Mouse (Mus musculus) limb, embryonic 13.5 days (tissue): ENCODE results near the gene Igf2bp1. TPM values are rescaled to one million over a fixed set of nuclear protein-coding genes. Genes with fewer than 3 reads are reported as not detected.

Experiments
- ATAC-seq: fragments of 200-750 bp; cut with Nextera tagmentation; 2 replicates; pipeline ENCODE4 v1.8.0; 2017; ENCODE audit warnings: low read depth, moderate number of reproducible peaks, moderate TSS enrichment; ENCODE audit not compliant: low FRiP score
- H3K27ac ChIP-seq: fragments of 300-500 bp; sonication (generic); 2 replicates; pipeline ENCODE4 v1.5.1; 2015; ENCODE audit warnings: inconsistent platforms, mild to moderate bottlenecking, moderate library complexity
- H3K27me3 ChIP-seq: fragments of 300-500 bp; sonication (generic); 2 replicates; pipeline ENCODE4 v1.6.1; 2015; ENCODE audit warnings: mild to moderate bottlenecking, inconsistent platforms
- H3K36me3 ChIP-seq: fragments of 300-500 bp; sonication (generic); 2 replicates; pipeline ENCODE4 v1.6.1; 2015; ENCODE audit warnings: inconsistent platforms, mild to moderate bottlenecking, moderate library complexity
- H3K4me1 ChIP-seq: fragments of 300-500 bp; sonication (generic); 2 replicates; pipeline ENCODE4 v1.6.1; 2015; ENCODE audit warnings: inconsistent platforms
- H3K4me2 ChIP-seq: fragments of 300-500 bp; sonication (generic); replicated peaks from 2 replicates; pipeline ENCODE4 v1.6.1; 2015; ENCODE audit warnings: inconsistent platforms, mild to moderate bottlenecking, moderate library complexity
- H3K4me3 ChIP-seq: fragments of 300-500 bp; sonication (generic); 2 replicates; pipeline ENCODE4 v1.5.1; 2015; ENCODE audit warnings: moderate library complexity, mild to moderate bottlenecking, inconsistent platforms
- H3K9ac ChIP-seq: fragments of 300-500 bp; sonication (generic); 2 replicates; pipeline ENCODE4 v1.6.1; 2015; ENCODE audit warnings: mild to moderate bottlenecking, inconsistent platforms
- H3K9me3 ChIP-seq: fragments of 300-500 bp; sonication (generic); 2 replicates; pipeline ENCODE4 v1.6.1; 2016; ENCODE audit warnings: inconsistent platforms
- WGBS: fragments of 180-500 bp; shearing (Covaris S2); methylation state at CpG from one replicate; pipeline ENCODE4 v1.1.7; 2015; 5-methylcytosine and 5-hydroxymethylcytosine counted together
- polyA plus RNA-seq: library from polyadenylated mRNA; unstranded; fragments of >200 nt; fragmentation: Nextera tagmentation; extraction: Ambion mirVana; gene quantifications from 2 replicates; pipeline ENCODE4 v1.2.1, GENCODE M21; 2015

The Igf2bp1 gene
- polyA plus RNA-seq, 1 experiment from 2014 or later, result 85.7 TPM

DNA sequence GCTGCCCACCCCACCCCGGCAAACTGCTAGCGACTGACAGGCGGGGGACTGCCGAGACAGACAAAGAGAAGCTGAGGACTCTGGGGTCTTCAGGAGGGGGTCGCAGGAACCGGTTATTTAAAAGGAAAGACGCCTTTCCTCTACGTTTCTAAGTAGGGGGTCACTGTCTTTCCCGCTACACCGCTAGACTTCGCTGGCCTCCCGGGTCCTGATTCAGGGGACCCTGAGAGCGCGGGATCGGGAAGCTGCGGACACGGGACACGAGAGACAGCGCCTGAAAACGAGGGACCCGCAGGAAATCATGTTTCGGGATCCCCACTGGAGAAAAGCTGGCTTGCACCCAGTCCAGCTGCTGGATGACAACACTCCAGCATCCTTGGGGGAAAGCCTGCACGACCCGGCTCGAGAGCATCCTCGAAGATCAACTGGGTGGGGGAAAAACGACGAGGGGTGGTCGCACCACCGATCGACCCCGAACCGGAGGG, 669 bp upstream of the Igf2bp1 start:
- Histone ChIP-seq H3K9me3 (no peaks in the 10 kb centered on the region), H3K9ac (peak overlapping the region; percentile 95), H3K4me1 (peaks cover 26% of the 10 kb centered on the region), H3K36me3 (no peaks in the 10 kb centered on the region), H3K4me2 (peak overlapping the region; percentile 91), H3K4me3 (peak overlapping the region; percentile 93), H3K27ac (peak overlapping the region; percentile 99), H3K27me3 (no peaks in the 10 kb centered on the region)
- under 1% methylated on average over 33 of the region's 33 CpGs for WGBS
- ATAC-seq, result peak; percentile 16; the same call in 1 of the 2 replicates

DNA sequence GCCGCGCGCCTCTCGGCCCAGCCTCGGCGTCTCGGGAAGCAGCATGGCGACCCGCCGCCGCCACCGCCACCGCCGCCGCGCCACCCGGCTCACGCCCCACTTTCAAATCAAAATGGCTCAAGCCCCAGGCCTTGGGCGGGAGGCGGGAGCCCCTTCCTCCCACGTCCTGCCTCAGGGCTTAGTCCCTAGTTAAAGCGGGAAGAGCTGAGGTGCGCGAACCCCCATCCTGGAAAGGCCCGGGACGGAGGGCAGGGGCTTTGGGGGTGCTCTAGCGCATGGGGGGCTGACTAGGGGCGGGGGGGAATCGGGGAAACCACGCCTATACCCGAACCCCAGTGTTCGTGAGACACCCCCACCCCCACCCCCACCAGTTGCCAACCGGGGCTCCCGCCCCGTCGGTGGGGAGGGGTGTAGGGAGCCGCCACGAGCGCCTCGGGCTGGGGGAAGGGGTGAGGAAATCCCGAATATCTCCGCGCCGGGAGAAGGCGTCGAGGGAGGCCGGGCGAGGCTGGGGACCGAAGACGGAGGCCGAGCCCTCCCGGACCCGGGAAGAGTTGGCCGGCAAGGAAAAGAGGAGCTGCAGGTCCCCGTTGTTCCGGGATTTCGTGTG, 842 bp downstream of the Igf2bp1 start:
- Histone ChIP-seq H3K36me3 (no peaks in the 10 kb centered on the region; the same call in 1 of the 2 replicates), H3K9me3 (no peaks in the 10 kb centered on the region), H3K4me2 (peak overlapping the region; percentile 91), H3K27me3 (no peaks in the 10 kb centered on the region), H3K4me3 (peak overlapping the region; percentile 93), H3K9ac (peak overlapping the region; percentile 95), H3K27ac (peak overlapping the region; percentile 99), H3K4me1 (peaks cover 40% of the 10 kb centered on the region)
- under 1% methylated on average over 50 of the region's 57 CpGs for WGBS
- no peak for ATAC-seq

DNA sequence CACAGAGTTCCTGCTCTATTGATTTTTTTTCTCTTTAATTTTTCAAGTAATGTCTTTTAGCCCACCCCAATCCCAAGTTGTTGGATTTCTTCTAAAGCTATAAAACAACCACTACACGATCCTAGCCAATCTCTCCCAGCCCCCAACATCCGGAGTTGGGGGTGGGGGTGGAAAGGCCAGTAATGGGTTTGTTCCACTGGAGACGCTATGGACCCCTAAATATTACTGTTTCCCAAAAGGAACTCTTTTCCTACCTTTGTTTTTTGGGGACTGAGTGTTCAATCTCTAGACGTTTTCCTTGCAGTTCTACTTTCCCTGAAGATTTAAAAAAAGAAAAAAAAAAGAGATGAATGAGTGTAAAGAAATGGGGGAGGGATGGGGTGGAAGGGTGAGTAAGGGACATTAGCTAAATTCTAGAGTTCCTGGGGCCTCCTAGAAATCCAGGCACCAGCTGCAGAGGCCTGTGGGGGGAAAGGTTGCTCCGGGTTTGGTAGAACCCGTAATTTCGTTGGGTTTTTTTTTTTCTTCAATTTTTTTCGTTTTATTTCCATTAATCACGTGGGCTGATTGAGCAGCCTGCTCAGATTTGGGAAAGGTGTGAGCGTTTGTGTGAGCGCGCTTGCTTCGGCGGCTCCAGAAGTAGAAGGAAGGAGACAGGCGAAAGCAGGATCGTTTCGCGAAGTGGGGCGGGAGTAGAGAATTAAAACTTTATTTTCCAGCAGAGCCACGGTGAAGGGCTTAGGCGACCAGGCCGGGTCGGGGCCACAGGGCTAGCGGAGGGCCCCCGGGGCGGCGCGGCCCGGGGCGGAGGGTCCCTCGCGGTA, 1.6 kb downstream of the Igf2bp1 start:
- Histone ChIP-seq H3K4me3 (peak overlapping the region; percentile 93), H3K36me3 (no peaks in the 10 kb centered on the region; the same call in 1 of the 2 replicates), H3K9ac (peak overlapping the region; percentile 95), H3K4me1 (peaks cover 46% of the 10 kb centered on the region), H3K27me3 (no peaks in the 10 kb centered on the region), H3K4me2 (peak overlapping the region; percentile 91), H3K9me3 (no peaks in the 10 kb centered on the region), H3K27ac (peak overlapping the region; percentile 99)
- WGBS, result under 1% methylated on average over 32 of the region's 32 CpGs
- no peak for ATAC-seq

DNA sequence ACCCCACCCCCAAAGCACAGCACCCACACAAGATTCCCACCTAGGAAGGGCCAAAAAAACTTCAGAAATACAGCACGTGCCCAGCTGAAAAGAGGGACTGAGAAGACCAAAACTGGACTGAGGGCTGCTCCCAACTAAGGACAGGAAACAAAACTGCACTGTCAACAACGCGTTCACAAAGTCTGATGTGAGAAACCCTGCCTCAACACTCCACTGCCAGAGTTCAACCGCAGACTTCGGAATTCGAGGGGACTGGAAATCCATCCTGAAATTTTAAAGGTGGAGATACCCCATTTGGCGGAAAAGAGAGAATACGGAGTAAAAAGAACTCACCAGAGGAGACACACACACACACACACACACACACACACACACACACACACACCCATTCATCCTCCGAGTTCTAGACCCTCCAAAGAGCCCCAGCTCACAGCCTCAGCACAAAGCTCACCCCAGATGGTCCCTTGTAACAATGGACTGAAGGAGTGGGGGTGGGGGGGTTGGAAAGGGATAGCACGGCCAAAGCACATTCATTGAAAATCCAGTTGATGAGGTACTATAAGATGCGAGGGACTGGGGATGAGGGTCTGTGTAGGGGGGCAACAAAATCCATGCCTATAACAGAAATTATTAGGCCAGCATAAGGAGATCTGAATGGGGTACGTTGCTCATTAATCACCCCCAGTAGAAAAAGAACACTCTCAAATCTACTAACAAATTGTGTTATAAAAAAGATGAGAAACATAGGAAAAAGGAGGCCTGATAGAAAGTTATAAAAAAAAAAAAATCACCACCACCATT, 2.4 kb downstream of the Igf2bp1 start:
- Histone ChIP-seq H3K4me1 (peaks cover 51% of the 10 kb centered on the region), H3K27me3 (no peaks in the 10 kb centered on the region), H3K36me3 (peaks cover 5% of the 10 kb centered on the region), H3K4me3 (peak overlapping the region; percentile 93), H3K27ac (peak overlapping the region; percentile 33; the same call in 1 of the 2 replicates), H3K9me3 (no peaks in the 10 kb centered on the region), H3K9ac (peak overlapping the region; percentile 95), H3K4me2 (peak overlapping the region; percentile 91)
- no peak for ATAC-seq
- WGBS, result 4% methylated on average over 12 of the region's 12 CpGs

DNA sequence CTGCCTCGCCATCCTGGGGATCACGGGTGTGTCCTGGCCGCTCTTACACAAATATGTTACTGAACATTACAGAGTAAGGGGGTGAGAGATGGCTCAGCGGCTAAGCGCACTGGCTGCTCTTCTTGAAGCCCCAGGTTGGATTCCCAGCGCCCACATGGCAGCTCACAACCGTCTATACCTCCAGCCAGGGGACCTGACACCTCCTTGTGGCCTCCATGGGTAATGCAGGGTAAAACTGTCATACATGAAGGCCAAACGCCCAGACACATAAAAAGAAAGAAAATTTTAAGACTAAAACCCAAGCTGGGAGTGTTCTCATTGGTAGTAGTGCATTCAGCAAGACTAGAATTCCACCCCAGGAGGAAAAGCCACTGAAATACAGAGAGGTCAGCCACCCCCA, 11.6 kb downstream of the Igf2bp1 start:
- WGBS, result 92% methylated on average over 8 of the region's 8 CpGs

DNA sequence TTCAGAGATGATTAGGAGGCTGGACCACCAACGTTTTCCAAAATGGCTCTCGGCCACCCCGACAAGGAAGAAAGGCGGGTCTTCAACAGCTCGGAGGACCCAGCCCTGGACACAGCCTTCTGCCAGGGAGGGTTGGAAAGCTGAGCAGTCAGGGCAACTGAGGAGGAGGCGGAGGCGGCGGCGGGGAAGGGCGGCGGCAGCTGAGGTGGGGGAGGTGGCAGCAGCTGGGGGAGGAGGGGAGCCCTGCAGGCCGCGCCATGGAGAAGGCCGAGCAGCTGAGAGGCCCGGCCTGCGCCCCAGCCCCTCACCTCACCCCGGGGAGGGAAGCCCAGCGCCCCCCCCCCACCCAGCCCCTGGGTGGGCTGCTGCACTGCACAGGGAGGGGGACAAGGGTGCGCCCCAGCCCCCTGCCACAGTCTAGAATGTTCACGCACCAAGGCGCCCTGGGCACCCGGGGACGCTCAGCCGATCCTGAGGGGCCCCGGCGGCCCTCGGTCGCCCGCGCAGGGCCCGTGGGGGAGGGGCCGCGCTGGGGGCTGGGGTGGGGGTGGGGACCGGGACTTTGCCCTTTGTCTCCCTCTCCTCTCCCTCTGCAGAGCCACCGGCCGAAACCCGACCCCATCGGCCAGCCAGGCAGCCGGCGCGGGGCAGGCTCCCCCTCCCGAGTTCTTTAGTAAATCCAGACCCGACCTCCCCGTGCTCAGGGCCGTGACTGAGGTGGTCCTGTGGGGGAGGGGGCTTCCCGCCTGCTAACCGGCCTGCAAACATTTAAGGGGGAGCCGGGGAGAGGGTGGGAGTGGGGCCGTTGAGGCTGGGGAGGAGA, 14.6 kb downstream of the Igf2bp1 start:
- WGBS, result 1% methylated on average over 32 of the region's 49 CpGs
- no peaks in the 10 kb centered on the region for H3K9me3 ChIP-seq
- H3K27ac ChIP-seq, result peak overlapping the region; percentile 95
- H3K36me3 ChIP-seq, result peaks cover 30% of the 10 kb centered on the region
- H3K4me3 ChIP-seq, result peak overlapping the region; percentile 47
- H3K4me2 ChIP-seq, result peak overlapping the region; percentile 84
- H3K4me1 ChIP-seq, result peaks cover 67% of the 10 kb centered on the region
- ATAC-seq, result peak; percentile 81
- peak overlapping the region; percentile 76 for H3K9ac ChIP-seq
- no peaks in the 10 kb centered on the region for H3K27me3 ChIP-seq

More for the DNA sequence above, 11.6 kb downstream of the Igf2bp1 start:
- no peak overlapping the region for H3K9ac ChIP-seq
- no peaks in the 10 kb centered on the region for H3K27me3 ChIP-seq
- H3K36me3 ChIP-seq, result peaks cover 40% of the 10 kb centered on the region
- no peak overlapping the region for H3K4me2 ChIP-seq
- ATAC-seq, result no peak
- no peak overlapping the region for H3K27ac ChIP-seq
- peaks cover 62% of the 10 kb centered on the region for H3K4me1 ChIP-seq
- no peak overlapping the region for H3K4me3 ChIP-seq
- H3K9me3 ChIP-seq, result no peaks in the 10 kb centered on the region

DNA sequence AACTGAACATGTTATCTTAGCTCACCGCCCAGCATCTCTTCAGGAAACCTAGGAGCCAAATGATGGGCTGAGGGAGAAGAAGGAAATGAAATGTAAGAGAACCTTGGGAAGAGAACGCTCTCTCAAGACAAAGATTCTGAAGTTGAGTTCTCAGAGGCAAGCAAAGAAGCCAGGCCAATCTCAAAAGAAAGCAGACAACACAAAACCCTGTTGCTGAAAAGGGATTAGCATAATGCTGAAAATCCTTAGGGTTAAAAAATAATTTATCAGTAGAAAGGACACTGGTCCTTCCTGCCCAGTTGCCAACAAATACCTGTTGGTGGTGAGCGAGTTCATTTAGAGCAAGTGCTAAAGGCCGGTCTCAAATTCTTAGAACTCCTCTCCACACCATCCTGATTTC, 15.3 kb downstream of the Igf2bp1 start:
- Histone ChIP-seq H3K9me3 (no peaks in the 10 kb centered on the region), H3K4me1 (peaks cover 67% of the 10 kb centered on the region), H3K9ac (peak overlapping the region; percentile 76), H3K27me3 (no peaks in the 10 kb centered on the region), H3K36me3 (peaks cover 26% of the 10 kb centered on the region), H3K4me2 (peak overlapping the region; percentile 84), H3K27ac (peak overlapping the region; percentile 95), H3K4me3 (peak overlapping the region; percentile 47)
- ATAC-seq, result 0 out of 2 replicates have a peak, but pooled peaks have one; percentile 1
- 37% methylated on average over 4 of the region's 4 CpGs for WGBS

DNA sequence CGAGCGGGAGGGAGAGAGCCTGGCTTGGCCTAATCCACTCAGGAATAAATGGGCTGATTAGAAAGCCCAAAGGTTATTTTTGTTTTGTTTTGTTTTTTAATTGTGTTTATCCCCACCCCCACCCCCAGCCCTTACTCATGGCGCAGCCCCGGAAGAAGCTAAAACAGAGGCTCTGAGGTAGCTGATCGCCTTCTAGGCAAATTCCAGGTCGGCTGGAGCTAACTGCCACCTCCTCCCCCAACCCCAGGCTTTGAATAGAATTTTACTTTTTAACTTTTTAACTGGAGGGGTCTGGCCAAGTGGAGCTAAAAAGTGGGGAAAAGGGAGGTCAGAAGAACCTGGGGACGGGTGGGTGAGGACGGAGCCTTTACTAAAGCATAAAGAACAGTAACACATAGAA, 15.9 kb downstream of the Igf2bp1 start:
- WGBS, result 23% methylated on average over 8 of the region's 8 CpGs
- Histone ChIP-seq H3K4me1 (peaks cover 67% of the 10 kb centered on the region), H3K4me3 (peak overlapping the region; percentile 47), H3K27ac (peak overlapping the region; percentile 95), H3K4me2 (peak overlapping the region; percentile 84), H3K36me3 (peaks cover 21% of the 10 kb centered on the region), H3K9me3 (no peaks in the 10 kb centered on the region), H3K9ac (peak overlapping the region; percentile 76), H3K27me3 (no peaks in the 10 kb centered on the region)
- ATAC-seq, result no peak

DNA sequence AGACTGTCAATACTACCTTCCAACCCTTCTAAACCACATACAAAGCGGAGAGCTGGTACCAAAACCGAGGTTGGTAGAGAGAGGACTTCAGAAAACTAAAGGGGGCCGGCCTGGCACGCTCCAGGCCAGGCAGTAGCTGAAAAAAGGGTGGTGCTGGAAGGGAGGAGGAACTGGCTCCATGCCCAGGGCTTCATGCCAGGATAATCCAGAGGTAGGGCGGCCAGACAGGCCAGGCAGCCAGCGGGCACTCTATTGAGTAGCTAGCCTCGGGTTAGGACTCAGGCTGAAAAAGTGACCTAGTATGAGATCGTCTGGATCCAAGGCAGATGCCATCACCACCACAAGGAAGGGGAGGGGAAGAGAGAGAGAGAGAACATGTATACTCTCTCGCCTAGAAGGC, 17.2 kb downstream of the Igf2bp1 start:
- peak; percentile 25 for ATAC-seq
- Histone ChIP-seq H3K4me1 (peaks cover 69% of the 10 kb centered on the region), H3K36me3 (peaks cover 11% of the 10 kb centered on the region), H3K27me3 (no peaks in the 10 kb centered on the region), H3K9me3 (no peaks in the 10 kb centered on the region), H3K9ac (no peak overlapping the region), H3K4me3 (no peak overlapping the region), H3K27ac (peak overlapping the region; percentile 66; the same call in 1 of the 2 replicates), H3K4me2 (peak overlapping the region; percentile 84)
- WGBS, result 46% methylated on average over 9 of the region's 9 CpGs

DNA sequence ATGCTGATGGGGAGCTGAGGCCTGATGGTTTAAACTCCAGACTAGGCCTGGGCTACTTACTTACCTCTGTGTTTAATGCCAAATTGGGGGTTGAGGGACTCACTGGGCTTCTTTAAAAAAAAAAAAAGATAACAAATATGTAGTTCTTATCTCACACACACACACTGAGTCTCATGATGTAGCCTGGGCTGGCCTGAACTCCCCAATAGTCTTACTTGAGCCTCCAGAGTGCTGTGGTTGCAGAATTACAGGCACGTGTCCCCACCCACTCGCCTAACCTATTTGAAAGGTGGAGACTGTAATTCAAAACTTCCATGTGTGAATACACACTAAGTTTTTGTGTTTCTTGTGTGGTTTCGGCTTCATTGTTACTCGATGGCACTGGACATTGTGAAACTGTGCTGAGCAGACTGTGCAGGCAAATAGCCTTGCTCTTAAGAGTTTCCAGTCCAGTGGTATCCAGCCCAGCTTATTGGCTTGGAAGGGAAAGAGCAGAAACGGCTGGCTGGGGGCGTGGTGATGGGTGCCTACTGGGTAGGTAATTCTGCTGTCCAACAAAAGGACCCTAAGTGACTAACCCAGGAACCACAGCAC, 17.8 kb downstream of the Igf2bp1 start:
- H3K9ac ChIP-seq, result no peak overlapping the region
- WGBS, result 68% methylated on average over 6 of the region's 6 CpGs
- H3K4me1 ChIP-seq, result peaks cover 69% of the 10 kb centered on the region
- H3K27me3 ChIP-seq, result no peaks in the 10 kb centered on the region
- no peak for ATAC-seq
- no peak overlapping the region for H3K4me3 ChIP-seq
- H3K4me2 ChIP-seq, result peak overlapping the region; percentile 84
- no peaks in the 10 kb centered on the region for H3K9me3 ChIP-seq
- H3K36me3 ChIP-seq, result peaks cover 11% of the 10 kb centered on the region
- peak overlapping the region; percentile 66; the same call in 1 of the 2 replicates for H3K27ac ChIP-seq

DNA sequence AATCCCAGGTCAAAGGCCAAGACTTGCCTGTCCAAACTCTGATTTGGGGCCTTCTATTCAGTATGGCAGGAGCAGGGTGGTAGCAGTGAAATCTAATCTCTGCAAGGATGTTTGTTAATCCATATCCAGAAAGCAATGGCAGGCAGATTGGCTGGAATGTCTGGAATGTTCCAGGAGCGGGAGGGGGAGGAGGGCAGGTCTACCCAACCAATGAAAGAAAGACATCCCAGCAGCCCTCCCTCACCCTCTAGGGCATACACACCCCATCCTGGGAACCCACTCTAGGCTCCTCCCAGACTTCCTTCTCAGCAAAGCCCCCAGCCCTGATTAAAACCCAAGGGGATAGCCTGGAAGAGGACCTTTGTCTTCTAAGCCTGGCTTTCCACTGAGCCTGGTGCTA, 23.3 kb downstream of the Igf2bp1 start:
- Histone ChIP-seq H3K9ac (no peak overlapping the region), H3K9me3 (no peaks in the 10 kb centered on the region), H3K27me3 (no peaks in the 10 kb centered on the region), H3K4me3 (peak overlapping the region; percentile 4), H3K4me2 (peak overlapping the region; percentile 39), H3K36me3 (peaks cover 38% of the 10 kb centered on the region), H3K4me1 (peaks cover 40% of the 10 kb centered on the region), H3K27ac (peak overlapping the region; percentile 68; the same call in 1 of the 2 replicates)
- WGBS, result 14% methylated on average over 1 of the region's 1 CpGs
- ATAC-seq, result peak; percentile 82
